Mouse (Mus musculus) intestine, embryonic 14.5 days (tissue): ENCODE data around the gene Pigyl. TPM values are rescaled to one million over a fixed set of nuclear protein-coding genes. Genes with fewer than 3 reads are reported as not detected.
A peak's percentile ranks its signal among the peaks of the same experiment; 100 is the strongest.

Experiments used
- ATAC-seq: fragments of 200-750 bp; cut with Nextera tagmentation; replicated peaks from 2 replicates; pipeline ENCODE4 v1.8.0; 2017; ENCODE audit warnings: low read depth, moderate number of reproducible peaks, moderate TSS enrichment, moderate library complexity; ENCODE audit not compliant: low FRiP score, low TSS enrichment
- DNase-seq: peaks from one replicate; pipeline ENCODE4 v3.0.0-alpha.2; 2018; ENCODE audit warnings: low spot score
- H3K27ac ChIP-seq: fragments of 300-500 bp; sonication (generic); 2 replicates; pipeline ENCODE4 v1.5.1; 2014; ENCODE audit warnings: low read depth, mild to moderate bottlenecking, control low read depth
- H3K27me3 ChIP-seq: fragments of 300-500 bp; sonication (generic); replicated peaks from 2 replicates; pipeline ENCODE4 v1.6.1; 2014; ENCODE audit warnings: low read length, control low read depth; ENCODE audit not compliant: control insufficient read depth, insufficient read depth
- H3K36me3 ChIP-seq: fragments of 300-500 bp; sonication (generic); 2 replicates; pipeline ENCODE4 v1.6.1; 2014; ENCODE audit warnings: low read length, control low read depth; ENCODE audit not compliant: control insufficient read depth, insufficient read depth
- H3K4me1 ChIP-seq: fragments of 300-500 bp; sonication (generic); replicated peaks from 2 replicates; pipeline ENCODE4 v1.6.1; 2014; ENCODE audit warnings: low read length, control low read depth, mixed read lengths; ENCODE audit not compliant: control insufficient read depth, insufficient read depth
- H3K4me2 ChIP-seq: fragments of 300-500 bp; sonication (generic); 2 replicates; pipeline ENCODE4 v1.6.1; 2014; ENCODE audit warnings: low read length
- H3K4me3 ChIP-seq: fragments of 300-500 bp; sonication (generic); 2 replicates; pipeline ENCODE4 v1.5.1; 2014; ENCODE audit warnings: low read depth, low read length, control low read depth, mixed read lengths
- H3K9ac ChIP-seq: fragments of 300-500 bp; sonication (generic); 2 replicates; pipeline ENCODE4 v1.6.1; 2014; ENCODE audit warnings: mild to moderate bottlenecking, low read length
- H3K9me3 ChIP-seq: fragments of 300-500 bp; sonication (generic); 2 replicates; pipeline ENCODE4 v1.6.1; 2016; ENCODE audit warnings: low read length, control low read depth; ENCODE audit not compliant: control insufficient read depth
- WGBS: fragments of 180-500 bp; shearing (Covaris S2); extraction: QIAGEN DNeasy Blood & Tissue Kit; methylation state at CpG from one replicate; pipeline ENCODE4 v1.1.7; 2014; 5-methylcytosine and 5-hydroxymethylcytosine counted together
- polyA plus RNA-seq: library from polyadenylated mRNA; unstranded; fragments of >200 nt; fragmentation: Nextera tagmentation; extraction: Ambion mirVana; gene quantifications from 2 replicates; pipeline ENCODE4 v1.2.1, GENCODE M21; 2014

Gene Pigyl
- polyA plus RNA-seq, 1 experiment from 2014 or later, result 85.4 TPM

- peak; percentile 56; the same call in 1 of the 2 replicates for ATAC-seq
- Histone ChIP-seq H3K27me3 (no peaks in the 10 kb centered on the region), H3K9me3 (peaks cover 5% of the 10 kb centered on the region; the same call in 1 of the 2 replicates), H3K4me2 (peak overlapping the region; percentile 100), H3K36me3 (no peaks in the 10 kb centered on the region), H3K4me3 (peak overlapping the region; percentile 65), H3K9ac (peak overlapping the region; percentile 61), H3K27ac (no peak overlapping the region), H3K4me1 (no peaks in the 10 kb centered on the region)
- DNase-seq, result peak; percentile 77
- 2% methylated on average over 53 of the region's 54 CpGs for WGBS
These were observed 8.3 kb downstream of the Pigyl start for GRCm38 (mm10) chr9:22164711-22165668.

- H3K4me2 ChIP-seq, result no peak overlapping the region
- H3K4me1 ChIP-seq, result no peaks in the 10 kb centered on the region
- ATAC-seq (no peak), DNase-seq (no peak)
- peaks cover 5% of the 10 kb centered on the region; the same call in 1 of the 2 replicates for H3K9me3 ChIP-seq
- no peak overlapping the region for H3K9ac ChIP-seq
- no peaks in the 10 kb centered on the region for H3K27me3 ChIP-seq
- WGBS, result 58% methylated on average over 6 of the region's 6 CpGs
- H3K4me3 ChIP-seq, result no peak overlapping the region
- no peak overlapping the region for H3K27ac ChIP-seq
- no peaks in the 10 kb centered on the region for H3K36me3 ChIP-seq
These were observed 9.3 kb downstream of the Pigyl start for GRCm38 (mm10) chr9:22165964-22166363.

- H3K27me3 ChIP-seq, result no peaks in the 10 kb centered on the region
- 90% methylated on average over 10 of the region's 10 CpGs for WGBS
- no peak for ATAC-seq
- no peaks in the 10 kb centered on the region for H3K4me1 ChIP-seq
- DNase-seq, result no peak
- no peaks in the 10 kb centered on the region for H3K36me3 ChIP-seq
- H3K27ac ChIP-seq, result no peak overlapping the region
- H3K4me2 ChIP-seq, result no peak overlapping the region
- H3K9me3 ChIP-seq, result peaks cover 5% of the 10 kb centered on the region; the same call in 1 of the 2 replicates
- no peak overlapping the region for H3K4me3 ChIP-seq
- no peak overlapping the region for H3K9ac ChIP-seq
These were observed 10.0 kb downstream of the Pigyl start for GRCm38 (mm10) chr9:22166686-22167085.

GRCm38 (mm10) chr9:22167751-22168150, 11.1 kb downstream of the Pigyl start:
- Histone ChIP-seq H3K36me3 (no peaks in the 10 kb centered on the region), H3K27me3 (no peaks in the 10 kb centered on the region), H3K4me2 (no peak overlapping the region), H3K4me1 (no peaks in the 10 kb centered on the region), H3K4me3 (no peak overlapping the region), H3K9ac (no peak overlapping the region), H3K27ac (no peak overlapping the region), H3K9me3 (peaks cover 5% of the 10 kb centered on the region; the same call in 1 of the 2 replicates)
- ATAC-seq, result no peak
- WGBS, result 96% methylated on average over 4 of the region's 4 CpGs
- no peak for DNase-seq

- no peak overlapping the region for H3K9ac ChIP-seq
- H3K4me1 ChIP-seq, result no peaks in the 10 kb centered on the region
- H3K4me2 ChIP-seq, result no peak overlapping the region
- no peak overlapping the region for H3K4me3 ChIP-seq
- H3K27me3 ChIP-seq, result no peaks in the 10 kb centered on the region
- H3K27ac ChIP-seq, result no peak overlapping the region
- ATAC-seq (no peak), DNase-seq (no peak)
- whole genome bisulfite sequencing, result 92% methylated on average over 11 of the region's 11 CpGs
- peaks cover 5% of the 10 kb centered on the region; the same call in 1 of the 2 replicates for H3K9me3 ChIP-seq
- no peaks in the 10 kb centered on the region for H3K36me3 ChIP-seq
These were observed 12.7 kb downstream of the Pigyl start for GRCm38 (mm10) chr9:22169327-22169726.

- H3K4me1 ChIP-seq, result no peaks in the 10 kb centered on the region
- no peak overlapping the region for H3K4me3 ChIP-seq
- WGBS, result 94% methylated on average over 4 of the region's 4 CpGs
- no peaks in the 10 kb centered on the region for H3K9me3 ChIP-seq
- H3K36me3 ChIP-seq, result no peaks in the 10 kb centered on the region
- DNase-seq, result no peak
- no peak overlapping the region for H3K4me2 ChIP-seq
- H3K27ac ChIP-seq, result no peak overlapping the region
- H3K9ac ChIP-seq, result no peak overlapping the region
- no peaks in the 10 kb centered on the region for H3K27me3 ChIP-seq
- ATAC-seq, result no peak
These were observed 15.7 kb downstream of the Pigyl start for GRCm38 (mm10) chr9:22172318-22172717.

GRCm38 (mm10) chr9:22188025-22188611, 31.5 kb downstream of the Pigyl start, which contains the start of gene Zfp872:
Zfp872 (plus strand) TSS chr9:22188090.
- peaks cover 9% of the 10 kb centered on the region; the same call in 1 of the 2 replicates for H3K27me3 ChIP-seq
- peak within 1 kb of the TSS; percentile 40; the same call in 1 of the 2 replicates for H3K9ac ChIP-seq
- peak within 1 kb of the TSS; percentile 31 for H3K4me3 ChIP-seq
- H3K36me3 ChIP-seq, result no peaks in the 10 kb centered on the region
- ATAC-seq (peak; percentile 74), DNase-seq (peak; percentile 63)
- WGBS, result 20% methylated on average over 41 of the region's 43 CpGs
- peaks cover 10% of the 10 kb centered on the region; the same call in 1 of the 2 replicates for H3K9me3 ChIP-seq
- peak within 1 kb of the TSS; percentile 61 for H3K4me2 ChIP-seq
- no peak within 1 kb of the TSS for H3K27ac ChIP-seq
- no peaks in the 10 kb centered on the region for H3K4me1 ChIP-seq

- WGBS, result 32% methylated on average over 5 of the region's 5 CpGs
- H3K27ac ChIP-seq, result no peak overlapping the region
- H3K36me3 ChIP-seq, result no peaks in the 10 kb centered on the region
- DNase-seq (no peak), ATAC-seq (peak; percentile 50; the same call in 1 of the 2 replicates)
- H3K9ac ChIP-seq, result no peak overlapping the region
- no peaks in the 10 kb centered on the region for H3K27me3 ChIP-seq
- H3K9me3 ChIP-seq, result peaks cover 19% of the 10 kb centered on the region
- H3K4me2 ChIP-seq, result no peak overlapping the region
- H3K4me1 ChIP-seq, result no peaks in the 10 kb centered on the region
- H3K4me3 ChIP-seq, result no peak overlapping the region
These were observed 39.8 kb downstream of the Pigyl start for GRCm38 (mm10) chr9:22196412-22196811.
